Mouse (Mus musculus): ENCODE measurements around the gene Mroh3. TPM values are rescaled to one million over a fixed set of nuclear protein-coding genes. Genes with fewer than 3 reads are reported as not detected.

The Mroh3 gene
- total and polyA plus RNA-seq, 3 experiments: not detected

DNA sequence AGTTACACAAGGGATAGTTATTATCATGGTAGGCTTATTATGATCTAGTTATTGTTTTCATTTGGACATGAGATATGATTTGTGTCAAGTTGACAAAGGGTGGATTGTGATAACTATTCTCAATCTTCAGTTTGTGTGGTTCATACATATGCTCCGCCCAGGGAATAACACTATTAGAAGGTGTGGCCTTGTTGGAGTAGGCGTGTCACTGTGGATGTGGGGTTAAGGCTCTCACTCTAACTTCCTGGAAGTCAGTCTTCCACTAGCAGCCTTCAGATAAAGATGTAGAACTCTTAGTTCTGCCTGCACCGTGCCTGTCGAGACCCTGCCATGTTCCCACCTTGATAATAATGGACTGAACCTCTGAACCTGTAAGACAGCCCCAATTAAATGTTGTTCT lies 25.9 kb upstream of the Mroh3 start:
- H3K9ac ChIP-seq (ENCODE audit: control insufficient read depth, low read depth, low read length, poor library complexity, severe bottlenecking): no peak overlapping the region
- peaks cover 0 to 6% of the 10 kb centered on the region in 2 experiments; a peak in 2 of 4 replicates for H3K4me1 ChIP-seq (ENCODE audit: control insufficient read depth in 1 of 2, insufficient read depth in 2 of 2, low read length in 2 of 2)
- H3K27me3 ChIP-seq (ENCODE audit: control insufficient read depth in 1 of 2, insufficient read depth in 2 of 2, low read length in 2 of 2): no peaks in the 10 kb centered on the region
- peaks cover 0 to 3% of the 10 kb centered on the region in 2 experiments; a peak in 2 of 4 replicates for H3K36me3 ChIP-seq (ENCODE audit: control insufficient read depth in 1 of 2, insufficient read depth in 2 of 2, low read length in 2 of 2)
- no peaks in the 10 kb centered on the region for H3K79me2 ChIP-seq (ENCODE audit: control insufficient read depth, insufficient read depth, low read length, poor library complexity)
- H3K4me3 ChIP-seq (ENCODE audit: control insufficient read depth in 1 of 2, insufficient read depth in 1 of 2, low read depth in 2 of 2, low read length in 2 of 2): no peak overlapping the region
- peak; percentile 55 for DNase-seq (ENCODE audit: low read depth, low spot score)
- no peak overlapping the region for H3K27ac ChIP-seq (ENCODE audit: control insufficient read depth, low read depth, low read length)
- no peaks in the 10 kb centered on the region for H3K9me3 ChIP-seq (replicated peaks; ENCODE audit: insufficient read depth, low read length)
- TF ChIP-seq EP300 (IDR thresholded peaks at IDR 0.05; ENCODE audit: low read depth in 1 of 2, low read length in 2 of 2): no peak
- no peak for TF ChIP-seq NRF1 (IDR thresholded peaks at IDR 0.05; ENCODE audit: insufficient read depth, low read depth, low read length, poor library complexity, severe bottlenecking)
- no peak for TF ChIP-seq HCFC1 (IDR thresholded peaks at IDR 0.05; ENCODE audit: low read depth, low read length)
- no peak for TF ChIP-seq POLR2AphosphoS5 (IDR thresholded peaks at IDR 0.05; ENCODE audit: borderline replicate concordance, low read depth, low read length)
- TF ChIP-seq POLR2AphosphoS2 (IDR thresholded peaks at IDR 0.05; ENCODE audit: low read length): no peak
- peak; percentile 14; the same call in 1 of the 2 replicates for TF ChIP-seq MAX (IDR thresholded peaks at IDR 0.05; ENCODE audit: low read length)
- peak in 1 of 2 experiments; percentile 28; a peak in 1 of 4 replicates for TF ChIP-seq POLR2A (IDR thresholded peaks at IDR 0.05; ENCODE audit: control insufficient read depth in 1 of 2, insufficient read depth in 1 of 2, low read depth in 1 of 2, low read length in 2 of 2, poor library complexity in 1 of 2)
- TF ChIP-seq MAFK (IDR thresholded peaks at IDR 0.05; ENCODE audit: borderline replicate concordance, low read depth, low read length): no peak
- no peak for TF ChIP-seq MXI1 (IDR thresholded peaks at IDR 0.05; ENCODE audit: low read depth, low read length)

GRCm38 (mm10) chr1:136234595-136235092 lies 22.0 kb upstream of the Mroh3 start:
- TF ChIP-seq ZNF384 (IDR thresholded peaks at IDR 0.05; ENCODE audit: low read depth, low read length): no peak
- TF ChIP-seq MYC (IDR thresholded peaks at IDR 0.05; ENCODE audit: low read depth, low read length): 0 out of 2 replicates have a peak, but pooled peaks have one; percentile 24
- peak in 1 of 3 experiments; percentile 47; a peak in 1 of 6 replicates for TF ChIP-seq CTCF (IDR thresholded peaks at IDR 0.05 in 2 of 3, conservative IDR thresholded peaks at IDR 0.05 in 1 of 3; ENCODE audit: control insufficient read depth in 1 of 3, insufficient read depth in 1 of 3, low read depth in 2 of 3, low read length in 3 of 3, poor library complexity in 1 of 3, severe bottlenecking in 1 of 3)
- TF ChIP-seq SIN3A (IDR thresholded peaks at IDR 0.05; ENCODE audit: low read length): peak; percentile 20; the same call in 1 of the 2 replicates
- no peak; the same call in 1 of the 2 replicates for TF ChIP-seq TBP (IDR thresholded peaks at IDR 0.05; ENCODE audit: low read depth, low read length)
- TF ChIP-seq KAT2A (conservative IDR thresholded peaks at IDR 0.05; ENCODE audit: low read depth, low read length): no peak
- TF ChIP-seq ELF1 (IDR thresholded peaks at IDR 0.05; ENCODE audit: low read depth, low read length): no peak
- no peak for TF ChIP-seq USF1 (IDR thresholded peaks at IDR 0.05; ENCODE audit: low read depth, low read length)
- TF ChIP-seq MAX (IDR thresholded peaks at IDR 0.05; ENCODE audit: low read length): 0 out of 2 replicates have a peak, but pooled peaks have one; percentile 14
- peaks cover 0 to 3% of the 10 kb centered on the region in 2 experiments; a peak in 2 of 4 replicates for H3K36me3 ChIP-seq (ENCODE audit: control insufficient read depth in 1 of 2, insufficient read depth in 2 of 2, low read length in 2 of 2)
- H3K9ac ChIP-seq (ENCODE audit: control insufficient read depth, low read depth, low read length, poor library complexity, severe bottlenecking): peak overlapping the region; percentile 74
- peaks cover 0 to 6% of the 10 kb centered on the region in 2 experiments; a peak in 2 of 4 replicates for H3K4me1 ChIP-seq (ENCODE audit: control insufficient read depth in 1 of 2, insufficient read depth in 2 of 2, low read length in 2 of 2)
- no peaks in the 10 kb centered on the region for H3K79me2 ChIP-seq (ENCODE audit: control insufficient read depth, insufficient read depth, low read length, poor library complexity)
- H3K27ac ChIP-seq (ENCODE audit: control insufficient read depth, low read depth, low read length): peak overlapping the region; percentile 50
- DNase-seq (ENCODE audit: low read depth, low spot score): peak; percentile 83
- H3K4me3 ChIP-seq (ENCODE audit: control insufficient read depth in 1 of 2, insufficient read depth in 1 of 2, low read depth in 2 of 2, low read length in 2 of 2): peak overlapping the region; percentile 58 to 77
- H3K9me3 ChIP-seq (replicated peaks; ENCODE audit: insufficient read depth, low read length): no peaks in the 10 kb centered on the region
- no peaks in the 10 kb centered on the region for H3K27me3 ChIP-seq (ENCODE audit: control insufficient read depth in 1 of 2, insufficient read depth in 2 of 2, low read length in 2 of 2)
